Mouse (Mus musculus) MEL (cell line): ENCODE data around the gene Wasf2. TPM values are rescaled to one million over a fixed set of nuclear protein-coding genes. Genes with fewer than 3 reads are reported as not detected.

Source experiments
- DNase-seq: peaks from one replicate; pipeline ENCODE4 v3.0.0; 2011; ENCODE audit warnings: low read depth, low spot score
- H3K27ac ChIP-seq: 2 replicates; pipeline ENCODE4 v1.5.1; 2012; ENCODE audit warnings: low read depth, mild to moderate bottlenecking, control low read depth, low read length, moderate library complexity; ENCODE audit not compliant: control insufficient read depth
- H3K27me3 ChIP-seq, 2 experiments: fragments of 150-350 bp in 1 of 2; sonication (generic) in 1 of 2; 2 replicates each; pipeline ENCODE4 v1.6.1; 2012; ENCODE audit warnings: low read length in 2 of 2, mild to moderate bottlenecking in 2 of 2, improper control_type of control experiment in 1 of 2, moderate library complexity in 1 of 2; ENCODE audit not compliant: insufficient read depth in 2 of 2, control insufficient read depth in 1 of 2
- H3K36me3 ChIP-seq, 2 experiments: 2 replicates each; pipeline ENCODE4 v1.6.1; 2012 to 2014; ENCODE audit warnings: low read length in 2 of 2, improper control_type of control experiment in 1 of 2, inconsistent platforms in 1 of 2, mild to moderate bottlenecking in 1 of 2; ENCODE audit not compliant: insufficient read depth in 2 of 2, control insufficient read depth in 1 of 2
- H3K4me1 ChIP-seq, 2 experiments: fragments of 150-350 bp in 1 of 2; sonication (generic) in 1 of 2; 2 replicates each; pipeline ENCODE4 v1.6.1; 2012; ENCODE audit warnings: low read length in 2 of 2, improper control_type of control experiment in 1 of 2, mild to moderate bottlenecking in 1 of 2; ENCODE audit not compliant: insufficient read depth in 2 of 2, control insufficient read depth in 1 of 2
- H3K4me3 ChIP-seq, 2 experiments: fragments of 150-350 bp in 1 of 2; sonication (generic) in 1 of 2; 2 replicates each; pipeline ENCODE4 v1.5.1; 2012; ENCODE audit warnings: low read depth in 2 of 2, low read length in 2 of 2, mild to moderate bottlenecking in 2 of 2, moderate library complexity in 2 of 2, control low read depth in 1 of 2, improper control_type of control experiment in 1 of 2; ENCODE audit not compliant: control insufficient read depth in 1 of 2, insufficient read depth in 1 of 2
- H3K79me2 ChIP-seq: 2 replicates; pipeline ENCODE4 v1.6.1; 2012; ENCODE audit warnings: mild to moderate bottlenecking, low read length, moderate library complexity; ENCODE audit not compliant: control insufficient read depth, poor library complexity, insufficient read depth
- H3K9ac ChIP-seq: 2 replicates; pipeline ENCODE4 v1.6.1; 2012; ENCODE audit warnings: low read depth, mild to moderate bottlenecking, control low read depth, low read length, moderate library complexity; ENCODE audit not compliant: control insufficient read depth, poor library complexity, severe bottlenecking
- H3K9me3 ChIP-seq: fragments of 150-350 bp; sonication (generic); replicated peaks from 2 replicates; pipeline ENCODE4 v1.6.1; 2012; ENCODE audit warnings: mild to moderate bottlenecking, low read length, improper control_type of control experiment, moderate library complexity; ENCODE audit not compliant: insufficient read depth
- BHLHE40 ChIP-seq: IDR thresholded peaks from 2 replicates; pipeline ENCODE4 v1.6.1; 2012; ENCODE audit warnings: low read depth, mild to moderate bottlenecking, inconsistent platforms, low read length, improper control_type of control experiment, borderline replicate concordance
- CHD1 ChIP-seq: IDR thresholded peaks from 2 replicates; pipeline ENCODE4 v1.6.1; 2012; ENCODE audit warnings: low read depth, mild to moderate bottlenecking, inconsistent platforms, low read length, improper control_type of control experiment
- CHD2 ChIP-seq: IDR thresholded peaks from 2 replicates; pipeline ENCODE4 v1.6.1; 2011; ENCODE audit warnings: low read length, improper control_type of control experiment
- CTCF ChIP-seq, 3 experiments: IDR thresholded peaks in 2 of 3; conservative IDR thresholded peaks in 1 of 3; 2 replicates each; pipeline ENCODE4 v1.5.1; 2011 to 2012; ENCODE audit warnings: low read length in 3 of 3, low read depth in 2 of 3, mild to moderate bottlenecking in 2 of 3, improper control_type of control experiment in 1 of 3, inconsistent platforms in 1 of 3, mixed read lengths in 1 of 3, moderate library complexity in 1 of 3; ENCODE audit not compliant: control insufficient read depth in 1 of 3, insufficient read depth in 1 of 3, poor library complexity in 1 of 3, severe bottlenecking in 1 of 3
- E2F4 ChIP-seq: IDR thresholded peaks from 2 replicates; pipeline ENCODE4 v1.6.1; 2011; ENCODE audit warnings: low read depth, low read length, improper control_type of control experiment, borderline replicate concordance
- ELF1 ChIP-seq: IDR thresholded peaks from 2 replicates; pipeline ENCODE4 v1.6.1; 2014; ENCODE audit warnings: low read depth, mild to moderate bottlenecking, inconsistent platforms, low read length, improper control_type of control experiment, moderate library complexity
- EP300 ChIP-seq, 2 experiments: IDR thresholded peaks; 2 replicates each; pipeline ENCODE4 v1.6.1; 2011; ENCODE audit warnings: improper control_type of control experiment in 2 of 2, low read length in 2 of 2, low read depth in 1 of 2, mild to moderate bottlenecking in 1 of 2
- ETS1 ChIP-seq: IDR thresholded peaks from 2 replicates; pipeline ENCODE4 v1.6.1; 2012; ENCODE audit warnings: low read depth, mild to moderate bottlenecking, inconsistent platforms, low read length, improper control_type of control experiment, moderate library complexity
- GABPA ChIP-seq: IDR thresholded peaks from 2 replicates; pipeline ENCODE4 v1.6.1; 2012; ENCODE audit warnings: low read depth, mild to moderate bottlenecking, inconsistent platforms, low read length, improper control_type of control experiment, moderate library complexity
- HCFC1 ChIP-seq: IDR thresholded peaks from 2 replicates; pipeline ENCODE4 v1.6.1; 2012; ENCODE audit warnings: low read depth, mild to moderate bottlenecking, inconsistent platforms, low read length, improper control_type of control experiment, moderate library complexity
- JUND ChIP-seq: IDR thresholded peaks from 2 replicates; pipeline ENCODE4 v1.6.1; 2011; ENCODE audit warnings: low read depth, mild to moderate bottlenecking, improper control_type of control experiment, low read length
- MAX ChIP-seq: IDR thresholded peaks from 2 replicates; pipeline ENCODE4 v1.6.1; 2011; ENCODE audit warnings: low read length, improper control_type of control experiment
- MAZ ChIP-seq: IDR thresholded peaks from 2 replicates; pipeline ENCODE4 v1.6.1; 2012; ENCODE audit warnings: low read depth, mild to moderate bottlenecking, inconsistent platforms, low read length, improper control_type of control experiment
- MEF2A ChIP-seq: IDR thresholded peaks from 2 replicates; pipeline ENCODE4 v1.6.1; 2014; ENCODE audit warnings: low read depth, mild to moderate bottlenecking, inconsistent platforms, low read length, improper control_type of control experiment; ENCODE audit not compliant: poor library complexity, insufficient replicate concordance, severe bottlenecking; ENCODE audit errors: extremely low read depth
- MYB ChIP-seq: IDR thresholded peaks from 2 replicates; pipeline ENCODE4 v1.6.1; 2011; ENCODE audit warnings: mild to moderate bottlenecking, low read depth, low read length, improper control_type of control experiment
- MYC ChIP-seq: IDR thresholded peaks from 2 replicates; pipeline ENCODE4 v1.6.1; 2011; ENCODE audit warnings: low read depth, mild to moderate bottlenecking, low read length, improper control_type of control experiment, moderate library complexity
- NELFE ChIP-seq: IDR thresholded peaks from 2 replicates; pipeline ENCODE4 v1.6.1; 2011; ENCODE audit warnings: low read depth, low read length, improper control_type of control experiment
- NRF1 ChIP-seq: IDR thresholded peaks from 2 replicates; pipeline ENCODE4 v1.6.1; 2014; ENCODE audit warnings: low read depth, mild to moderate bottlenecking, inconsistent platforms, low read length, improper control_type of control experiment, moderate library complexity; ENCODE audit not compliant: poor library complexity, insufficient read depth, severe bottlenecking
- POLR2A ChIP-seq, 2 experiments: IDR thresholded peaks; 2 replicates each; pipeline ENCODE4 v1.6.1; 2011 to 2012; ENCODE audit warnings: low read length in 2 of 2, mild to moderate bottlenecking in 2 of 2, control low read depth in 1 of 2, improper control_type of control experiment in 1 of 2, low read depth in 1 of 2, moderate library complexity in 1 of 2; ENCODE audit not compliant: control insufficient read depth in 1 of 2, insufficient read depth in 1 of 2, poor library complexity in 1 of 2
- RAD21 ChIP-seq: IDR thresholded peaks from 2 replicates; pipeline ENCODE4 v1.6.1; 2011; ENCODE audit warnings: mild to moderate bottlenecking, low read depth, low read length, improper control_type of control experiment
- RCOR1 ChIP-seq: IDR thresholded peaks from 2 replicates; pipeline ENCODE4 v1.6.1; 2012; ENCODE audit warnings: low read depth, mild to moderate bottlenecking, inconsistent platforms, low read length, improper control_type of control experiment
- SIN3A ChIP-seq: IDR thresholded peaks from 2 replicates; pipeline ENCODE4 v1.6.1; 2012; ENCODE audit warnings: low read length, improper control_type of control experiment, inconsistent platforms
- SMC3 ChIP-seq: IDR thresholded peaks from 2 replicates; pipeline ENCODE4 v1.6.1; 2011; ENCODE audit warnings: low read depth, low read length, improper control_type of control experiment
- TBP ChIP-seq: IDR thresholded peaks from 2 replicates; pipeline ENCODE4 v1.8.0; 2011; ENCODE audit warnings: low read depth, low read length, improper control_type of control experiment
- UBTF ChIP-seq: IDR thresholded peaks from 2 replicates; pipeline ENCODE4 v1.6.1; 2012; ENCODE audit warnings: low read depth, mild to moderate bottlenecking, inconsistent platforms, low read length, improper control_type of control experiment, moderate library complexity, borderline replicate concordance; ENCODE audit not compliant: insufficient read depth
- USF1 ChIP-seq: IDR thresholded peaks from 2 replicates; pipeline ENCODE4 v1.6.1; 2014; ENCODE audit warnings: low read depth, mild to moderate bottlenecking, inconsistent platforms, low read length, improper control_type of control experiment, moderate library complexity
- ZC3H11A ChIP-seq: IDR thresholded peaks from 2 replicates; pipeline ENCODE4 v1.6.1; 2012; ENCODE audit warnings: low read depth, mild to moderate bottlenecking, inconsistent platforms, low read length, improper control_type of control experiment
- ZKSCAN1 ChIP-seq: IDR thresholded peaks from 2 replicates; pipeline ENCODE4 v1.6.1; 2012; ENCODE audit warnings: low read depth, mild to moderate bottlenecking, inconsistent platforms, low read length, improper control_type of control experiment, moderate library complexity
- ZMIZ1 ChIP-seq: IDR thresholded peaks from 2 replicates; pipeline ENCODE4 v1.6.1; 2012; ENCODE audit warnings: low read depth, mild to moderate bottlenecking, inconsistent platforms, low read length, improper control_type of control experiment, moderate library complexity
- ZNF384 ChIP-seq: IDR thresholded peaks from 2 replicates; pipeline ENCODE4 v1.6.1; 2012; ENCODE audit warnings: low read depth, mild to moderate bottlenecking, inconsistent platforms, low read length, improper control_type of control experiment
- polyA plus RNA-seq, 2 experiments: library from polyadenylated mRNA; stranded (reverse) in 1 of 2; unstranded in 1 of 2; fragments of >175 nt in 1 of 2; fragments of >200 nt in 1 of 2; gene quantifications; 2 replicates each; pipeline versions ENCODE4 v1.2.1 to v1.2.4; 2012; ENCODE audit warnings: low replicate concordance in 2 of 2, low read depth in 1 of 2; ENCODE audit not compliant: insufficient read length in 2 of 2, insufficient read depth in 1 of 2, missing spikeins in 1 of 2
- total RNA-seq: library from RNA; depleted of rRNA; stranded (reverse); fragments of 300-350 nt; gene quantifications from 2 replicates; pipeline ENCODE4 v1.2.3, GENCODE M21; 2012

The Wasf2 gene
- total and polyA plus RNA-seq, 3 experiments: 16.4 to 53.7 TPM; not detected in 1

DNA sequence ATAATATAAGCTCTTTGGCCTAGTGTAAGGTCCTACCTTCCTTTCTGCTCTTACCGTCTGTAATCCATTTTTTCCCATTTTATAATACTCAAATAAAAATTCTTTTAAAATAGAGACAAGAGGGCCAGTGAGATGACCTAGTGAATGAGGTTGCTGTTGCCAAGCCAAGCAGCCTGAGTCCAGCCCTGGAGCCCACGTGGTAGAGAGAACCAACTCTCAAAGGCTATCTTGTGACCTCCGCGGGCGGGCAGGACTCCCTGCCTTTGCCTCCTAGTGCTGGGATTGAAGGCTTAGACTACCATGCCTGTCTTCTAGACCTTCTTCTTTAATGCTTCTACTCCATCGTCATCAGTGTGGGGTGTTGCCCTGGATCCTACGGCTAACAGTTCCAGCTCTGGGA is 49.0 kb downstream of the Wasf2 start:
- TF ChIP-seq MYC (no peak), ELF1 (no peak), ZKSCAN1 (no peak), ZMIZ1 (no peak), USF1 (no peak), CHD1 (no peak), BHLHE40 (no peak), MAZ (no peak), MEF2A (no peak), CTCF (IDR thresholded peaks at IDR 0.05 in 2 of 3, conservative IDR thresholded peaks at IDR 0.05 in 1 of 3; ENCODE audit: control insufficient read depth in 1 of 3, insufficient read depth in 1 of 3, low read depth in 2 of 3, low read length in 3 of 3, poor library complexity in 1 of 3, severe bottlenecking in 1 of 3) (no peak), EP300 (IDR thresholded peaks at IDR 0.05; ENCODE audit: low read depth in 1 of 2, low read length in 2 of 2) (no peak), TBP (no peak), MYB (no peak), RAD21 (no peak), UBTF (no peak), JUND (no peak), ETS1 (no peak), POLR2A (IDR thresholded peaks at IDR 0.05; ENCODE audit: control insufficient read depth in 1 of 2, insufficient read depth in 1 of 2, low read depth in 1 of 2, low read length in 2 of 2, poor library complexity in 1 of 2) (no peak), HCFC1 (no peak), NRF1 (no peak)
- Histone ChIP-seq H3K27me3 (no peaks in the 10 kb centered on the region), H3K36me3 (peaks cover 2 to 6% of the 10 kb centered on the region in 2 experiments; a peak in 2 of 4 replicates), H3K79me2 (peaks cover 2% of the 10 kb centered on the region), H3K9me3 (no peaks in the 10 kb centered on the region), H3K4me3 (no peak overlapping the region), H3K27ac (no peak overlapping the region), H3K9ac (no peak overlapping the region), H3K4me1 (peaks cover 0 to 4% of the 10 kb centered on the region in 2 experiments; a peak in 1 of 4 replicates)
- DNase-seq: no peak

DNA sequence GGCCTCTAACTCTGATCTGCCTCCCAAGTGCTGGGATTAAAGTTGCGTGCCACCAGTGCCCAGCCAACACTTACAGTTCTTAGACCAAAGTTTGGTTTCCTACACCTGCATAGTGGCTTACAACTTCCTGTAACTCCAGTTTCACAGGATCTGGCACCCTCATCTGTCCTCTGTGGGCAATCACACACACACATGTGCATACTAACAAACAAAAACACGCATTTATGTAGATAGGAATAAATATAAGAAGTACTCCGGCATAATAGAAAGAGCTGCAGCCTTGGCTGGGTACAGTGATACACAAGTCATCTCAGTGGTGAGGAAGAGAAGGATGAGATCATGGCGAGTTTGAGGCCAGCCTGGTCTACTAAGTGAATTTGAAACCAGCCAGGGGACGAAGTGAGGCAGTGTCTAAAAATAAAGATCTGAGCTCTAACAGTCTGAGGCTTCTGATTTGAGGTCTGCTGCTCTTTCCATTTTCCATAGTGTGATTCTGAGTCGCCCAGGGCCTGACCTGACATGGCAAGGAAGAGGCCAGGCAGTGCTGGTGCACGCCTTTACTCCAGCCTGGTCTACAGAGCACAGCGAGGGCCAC is 52.2 kb downstream of the Wasf2 start:
- H3K36me3 ChIP-seq: peaks cover 4 to 6% of the 10 kb centered on the region in 2 experiments; a peak in 3 of 4 replicates
- no peak overlapping the region for H3K27ac ChIP-seq
- peaks cover 0 to 4% of the 10 kb centered on the region in 2 experiments; a peak in 1 of 4 replicates for H3K4me1 ChIP-seq
- no peaks in the 10 kb centered on the region for H3K79me2 ChIP-seq
- no peak overlapping the region for H3K4me3 ChIP-seq
- no peak for DNase-seq
- no peaks in the 10 kb centered on the region for H3K27me3 ChIP-seq
- no peak overlapping the region for H3K9ac ChIP-seq
- no peaks in the 10 kb centered on the region for H3K9me3 ChIP-seq
- TF ChIP-seq E2F4 (no peak), SMC3 (no peak), USF1 (no peak), NELFE (no peak), MAX (no peak), SIN3A (no peak), CHD2 (no peak), RCOR1 (no peak), ZC3H11A (no peak), MYB (no peak), ZNF384 (no peak), CTCF (IDR thresholded peaks at IDR 0.05 in 2 of 3, conservative IDR thresholded peaks at IDR 0.05 in 1 of 3; ENCODE audit: control insufficient read depth in 1 of 3, insufficient read depth in 1 of 3, low read depth in 2 of 3, low read length in 3 of 3, poor library complexity in 1 of 3, severe bottlenecking in 1 of 3) (no peak), NRF1 (no peak), ELF1 (no peak), TBP (no peak), GABPA (no peak), MEF2A (no peak), MAZ (no peak)
